Mouse (Mus musculus) midbrain, postnatal 0 days (tissue): ENCODE data around the gene Wfikkn1. TPM values are rescaled to one million over a fixed set of nuclear protein-coding genes. Genes with fewer than 3 reads are reported as not detected.
A peak's percentile ranks its signal among the peaks of the same experiment; 100 is the strongest.

Experiments used
- ATAC-seq: fragments of 200-750 bp; cut with Nextera tagmentation; 2 replicates; pipeline ENCODE4 v1.8.0; 2017; ENCODE audit warnings: moderate number of reproducible peaks, mild to moderate bottlenecking, moderate TSS enrichment, moderate library complexity; ENCODE audit not compliant: low FRiP score
- DNase-seq: peaks from one replicate; pipeline ENCODE4 v3.0.0-alpha.2; 2015; ENCODE audit warnings: low spot score
- H3K27ac ChIP-seq: fragments of 300-500 bp; sonication (generic); 2 replicates; pipeline ENCODE4 v1.5.1; 2014; ENCODE audit warnings: low read depth, mild to moderate bottlenecking, low read length, mixed read lengths
- H3K27me3 ChIP-seq: fragments of 300-500 bp; sonication (generic); 2 replicates; pipeline ENCODE4 v1.6.1; 2014; ENCODE audit warnings: low read length, control low read depth, mixed read lengths; ENCODE audit not compliant: insufficient read depth
- H3K36me3 ChIP-seq: fragments of 300-500 bp; sonication (generic); 2 replicates; pipeline ENCODE4 v1.6.1; 2014; ENCODE audit warnings: low read length, control low read depth, mixed read lengths; ENCODE audit not compliant: insufficient read depth
- H3K4me1 ChIP-seq: fragments of 300-500 bp; sonication (generic); 2 replicates; pipeline ENCODE4 v1.6.1; 2014; ENCODE audit warnings: mild to moderate bottlenecking, control low read depth, antibody characterized with exemption, low read length, mixed read lengths; ENCODE audit not compliant: insufficient read depth
- H3K4me2 ChIP-seq: fragments of 300-500 bp; sonication (generic); 2 replicates; pipeline ENCODE4 v1.6.1; 2014; ENCODE audit warnings: low read depth, mild to moderate bottlenecking, low read length, mixed read lengths; ENCODE audit not compliant: poor library complexity, severe bottlenecking
- H3K4me3 ChIP-seq: fragments of 300-500 bp; sonication (generic); 2 replicates; pipeline ENCODE4 v1.5.1; 2014; ENCODE audit warnings: low read depth, mild to moderate bottlenecking, low read length, moderate library complexity
- H3K9ac ChIP-seq: fragments of 300-500 bp; sonication (generic); replicated peaks from 2 replicates; pipeline ENCODE4 v1.6.1; 2014; ENCODE audit warnings: mild to moderate bottlenecking, low read length, moderate library complexity, mixed read lengths; ENCODE audit not compliant: poor library complexity, severe bottlenecking
- H3K9me3 ChIP-seq: fragments of 300-500 bp; sonication (generic); 2 replicates; pipeline ENCODE4 v1.6.1; 2016; ENCODE audit warnings: low read length, control low read depth
- CTCF ChIP-seq: IDR thresholded peaks from 2 replicates; pipeline ENCODE4 v1.5.1; 2016; ENCODE audit warnings: antibody characterized with exemption, mild to moderate bottlenecking
- WGBS: fragments of 180-500 bp; shearing (Covaris S2); extraction: QIAGEN DNeasy Blood & Tissue Kit; methylation state at CpG from one replicate; pipeline ENCODE4 v1.1.7; 2014; 5-methylcytosine and 5-hydroxymethylcytosine counted together
- polyA plus RNA-seq: library from polyadenylated mRNA; unstranded; fragments of >200 nt; fragmentation: Nextera tagmentation; extraction: Ambion mirVana; gene quantifications from 2 replicates; pipeline ENCODE4 v1.2.1, GENCODE M21; 2015
- total RNA-seq: library from RNA; depleted of rRNA; stranded (reverse); fragments of >200 nt; gene quantifications from 2 replicates; pipeline ENCODE4 v1.2.3, GENCODE M21; 2014

Gene Wfikkn1
- total and polyA plus RNA-seq, 2 experiments from 2014 or later: 0.42 to 0.77 TPM

DNA sequence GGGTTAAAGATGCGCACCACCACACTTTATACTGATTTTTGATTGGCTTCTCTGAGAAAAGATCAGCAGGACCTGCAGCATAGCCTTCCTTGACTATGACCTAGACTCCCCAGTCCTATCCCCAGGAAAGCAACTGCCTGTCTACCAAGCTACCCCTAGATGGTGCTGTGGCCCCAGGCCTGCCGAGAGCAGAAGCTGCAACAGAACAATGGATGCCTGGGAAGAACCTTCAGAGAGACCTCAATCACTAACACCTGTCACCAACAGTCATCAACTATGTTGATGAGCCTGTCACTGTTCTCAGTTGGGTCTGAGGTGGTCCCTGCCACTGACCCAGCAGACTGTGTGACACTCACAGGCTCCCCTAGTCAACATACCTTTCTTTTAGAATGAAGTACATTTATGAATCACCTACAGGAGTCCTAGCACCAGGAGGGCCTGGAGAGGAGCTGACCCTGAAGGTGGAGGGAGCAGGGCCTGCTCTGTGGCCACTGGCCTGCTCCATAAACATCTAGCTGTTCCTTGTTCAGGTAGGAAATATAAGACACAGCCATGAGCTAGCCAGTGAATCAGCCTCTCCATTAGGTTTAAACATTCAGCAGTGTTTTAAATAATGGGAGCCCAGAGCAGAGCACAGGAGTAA lies 13.4 kb upstream of the Wfikkn1 start:
- no peaks in the 10 kb centered on the region for H3K36me3 ChIP-seq
- H3K4me2 ChIP-seq: no peak overlapping the region
- DNase-seq (peak; percentile 82), ATAC-seq (peak; percentile 72; the same call in 1 of the 2 replicates)
- H3K9ac ChIP-seq: no peak overlapping the region
- peak; percentile 94 for TF ChIP-seq CTCF
- no peak overlapping the region for H3K4me3 ChIP-seq
- no peaks in the 10 kb centered on the region for H3K9me3 ChIP-seq
- no peaks in the 10 kb centered on the region for H3K27me3 ChIP-seq
- H3K4me1 ChIP-seq: no peaks in the 10 kb centered on the region
- 37% methylated on average over 2 of the region's 2 CpGs for WGBS
- H3K27ac ChIP-seq: peak overlapping the region; percentile 19; the same call in 1 of the 2 replicates

DNA sequence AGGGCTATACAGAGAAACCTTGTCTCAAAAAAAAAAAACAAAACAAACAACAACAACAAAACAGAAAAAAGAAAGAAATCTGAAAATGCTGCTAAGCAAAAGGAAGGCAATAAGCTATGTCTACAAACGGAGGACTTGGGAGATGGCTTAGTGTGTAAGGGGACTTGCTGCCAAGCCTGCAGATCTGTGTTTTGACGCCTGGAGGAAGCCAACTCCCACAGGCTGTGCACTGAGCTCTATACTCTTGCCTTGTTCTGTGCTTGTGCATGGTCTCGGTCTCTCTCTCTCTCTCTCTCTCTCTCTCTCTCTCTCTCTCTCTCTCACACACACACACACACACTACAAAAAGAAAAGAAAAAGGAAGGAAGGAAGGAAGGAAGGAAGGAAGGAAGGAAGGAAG lies 8.2 kb upstream of the Wfikkn1 start:
- Histone ChIP-seq H3K4me2 (no peak overlapping the region), H3K4me1 (no peaks in the 10 kb centered on the region), H3K9ac (no peak overlapping the region), H3K4me3 (no peak overlapping the region), H3K27me3 (no peaks in the 10 kb centered on the region), H3K27ac (no peak overlapping the region), H3K9me3 (no peaks in the 10 kb centered on the region), H3K36me3 (peaks cover 16% of the 10 kb centered on the region)
- ATAC-seq: no peak
- no peak for TF ChIP-seq CTCF
- no peak for DNase-seq
- 90% methylated on average over 3 of the region's 3 CpGs for WGBS

DNA sequence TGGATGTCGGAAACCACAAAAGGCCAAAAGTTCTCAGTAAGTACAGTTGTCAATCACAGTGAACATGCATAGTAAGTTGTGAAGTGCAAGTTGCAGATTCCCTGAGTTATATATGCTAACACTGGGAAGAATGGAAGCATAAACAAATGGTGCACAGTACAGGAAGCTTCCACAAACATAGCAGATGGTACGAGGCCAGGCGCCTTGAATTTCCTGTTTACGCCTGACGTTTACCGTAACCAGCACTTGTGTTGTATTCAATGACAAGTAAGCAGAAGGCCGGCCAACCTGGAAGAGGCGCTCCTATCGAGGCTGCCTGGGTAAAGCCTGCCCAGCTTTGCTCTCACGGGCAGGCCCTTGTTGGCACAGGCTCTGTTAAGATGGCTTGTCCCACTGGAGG lies 6.8 kb upstream of the Wfikkn1 start:
- DNase-seq (no peak), ATAC-seq (no peak)
- Histone ChIP-seq H3K27me3 (no peaks in the 10 kb centered on the region), H3K9ac (no peak overlapping the region), H3K36me3 (peaks cover 29% of the 10 kb centered on the region), H3K9me3 (no peaks in the 10 kb centered on the region), H3K4me2 (no peak overlapping the region), H3K4me1 (no peaks in the 10 kb centered on the region), H3K4me3 (no peak overlapping the region), H3K27ac (no peak overlapping the region)
- no peak for TF ChIP-seq CTCF
- WGBS: 95% methylated on average over 10 of the region's 10 CpGs

DNA sequence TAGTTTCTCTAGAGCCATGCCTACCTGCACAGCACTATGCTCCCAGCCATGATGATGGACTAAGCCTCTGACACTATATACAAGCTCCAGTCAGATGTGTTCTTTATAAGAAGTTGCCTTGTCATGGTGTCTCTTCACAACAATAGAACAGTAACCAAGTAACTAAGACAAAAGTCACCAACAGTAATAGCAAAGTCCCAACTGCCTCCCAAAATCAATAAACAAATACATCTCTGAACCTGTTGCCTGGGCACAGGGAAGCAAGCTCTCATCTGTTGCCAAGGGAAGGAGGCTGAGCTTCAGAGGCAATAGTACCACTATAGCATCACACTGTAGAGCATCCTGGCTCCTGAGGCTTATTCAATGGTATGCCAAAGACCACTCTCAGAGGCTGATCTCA lies 6.1 kb upstream of the Wfikkn1 start:
- Histone ChIP-seq H3K9me3 (no peaks in the 10 kb centered on the region), H3K4me3 (no peak overlapping the region), H3K9ac (no peak overlapping the region), H3K27me3 (no peaks in the 10 kb centered on the region), H3K4me1 (no peaks in the 10 kb centered on the region), H3K27ac (no peak overlapping the region), H3K4me2 (no peak overlapping the region), H3K36me3 (peaks cover 31% of the 10 kb centered on the region)
- DNase-seq (no peak), ATAC-seq (no peak)
- no peak for TF ChIP-seq CTCF

DNA sequence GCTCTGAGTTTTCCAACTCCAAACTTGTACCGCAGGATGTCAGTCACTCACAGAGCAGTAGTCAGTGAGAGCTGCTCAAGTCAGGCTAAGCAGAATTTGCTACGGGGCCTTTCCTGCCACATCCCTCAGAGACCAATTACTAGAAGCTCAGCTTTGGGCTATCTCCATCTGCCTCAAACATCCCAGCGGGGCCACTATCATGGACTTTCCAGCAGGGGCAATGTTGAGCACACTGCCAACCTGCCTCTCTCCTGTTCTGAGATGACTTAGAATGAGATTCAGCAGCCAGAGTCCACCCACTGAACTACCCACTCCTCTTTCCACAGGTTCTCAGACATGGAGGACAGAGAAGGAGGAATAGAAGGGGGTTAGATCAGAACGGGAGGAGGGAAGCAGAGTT lies 5.0 kb upstream of the Wfikkn1 start:
- 54% methylated on average over 4 of the region's 4 CpGs for WGBS
- 0 out of 2 replicates have a peak, but pooled peaks have one; percentile 25 for ATAC-seq
- H3K4me3 ChIP-seq: no peak overlapping the region
- peaks cover 32% of the 10 kb centered on the region for H3K36me3 ChIP-seq
- peak; percentile 22 for DNase-seq
- no peak overlapping the region for H3K4me2 ChIP-seq
- no peak overlapping the region for H3K9ac ChIP-seq
- TF ChIP-seq CTCF: peak; percentile 67
- no peak overlapping the region for H3K27ac ChIP-seq
- no peaks in the 10 kb centered on the region for H3K9me3 ChIP-seq
- H3K27me3 ChIP-seq: no peaks in the 10 kb centered on the region
- peaks cover 2% of the 10 kb centered on the region; the same call in 1 of the 2 replicates for H3K4me1 ChIP-seq

DNA sequence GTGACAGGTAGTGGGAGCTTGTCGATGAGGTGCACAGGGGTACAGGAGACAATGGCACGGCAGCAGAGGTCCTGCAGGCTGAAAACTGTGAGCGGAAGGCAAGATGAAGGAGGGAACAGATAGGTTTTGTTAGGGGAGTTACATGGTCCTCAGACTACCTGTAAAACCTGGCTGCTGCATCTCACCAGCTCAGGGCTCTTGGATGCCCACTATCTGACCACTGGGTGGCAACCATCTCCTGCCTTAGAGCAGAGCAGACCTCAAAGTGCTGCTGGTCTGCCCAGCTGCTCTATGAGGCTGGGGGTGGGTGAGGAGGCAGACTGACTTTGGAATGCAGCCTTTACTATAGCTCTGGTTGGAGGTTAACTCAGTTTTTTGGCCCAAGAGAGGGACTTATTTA lies 3.2 kb upstream of the Wfikkn1 start:
- no peak overlapping the region for H3K4me3 ChIP-seq
- no peak overlapping the region for H3K9ac ChIP-seq
- H3K4me2 ChIP-seq: no peak overlapping the region
- no peak for ATAC-seq
- peaks cover 2% of the 10 kb centered on the region; the same call in 1 of the 2 replicates for H3K4me1 ChIP-seq
- H3K27me3 ChIP-seq: no peaks in the 10 kb centered on the region
- peak; percentile 29 for DNase-seq
- H3K9me3 ChIP-seq: no peaks in the 10 kb centered on the region
- H3K27ac ChIP-seq: no peak overlapping the region
- 88% methylated on average over 3 of the region's 3 CpGs for WGBS
- peaks cover 36% of the 10 kb centered on the region for H3K36me3 ChIP-seq
- TF ChIP-seq CTCF: peak; percentile 57
